Mouse (Mus musculus) heart, adult 2 months (tissue): ENCODE data around the gene Rin3. TPM values are rescaled to one million over a fixed set of nuclear protein-coding genes. Genes with fewer than 3 reads are reported as not detected.
A peak's percentile ranks its signal among the peaks of the same experiment; 100 is the strongest.

ENCODE experiments used
- DNase-seq, 2 experiments: peaks; one replicate each; pipeline ENCODE4 v3.0.0; 2021
- H3K27ac ChIP-seq: fragments of 200-600 bp; 2 replicates; pipeline ENCODE4 v1.8.1; 2022
- H3K27me3 ChIP-seq: fragments of 200-500 bp; 2 replicates; pipeline ENCODE4 v1.6.1; 2012; ENCODE audit warnings: mild to moderate bottlenecking, low read length, inconsistent platforms, mixed read lengths; ENCODE audit not compliant: control insufficient read depth, insufficient read depth
- H3K36me3 ChIP-seq: fragments of 200-500 bp; 2 replicates; pipeline ENCODE4 v1.6.1; 2012; ENCODE audit warnings: low read length, inconsistent platforms; ENCODE audit not compliant: control insufficient read depth, insufficient read depth
- H3K4me1 ChIP-seq: fragments of 200-500 bp; 2 replicates; pipeline ENCODE4 v1.6.1; 2011; ENCODE audit warnings: low read length; ENCODE audit not compliant: control insufficient read depth, insufficient read depth
- H3K4me3 ChIP-seq: fragments of 200-600 bp; 2 replicates; pipeline ENCODE4 v1.8.1; 2022
- H3K79me2 ChIP-seq: fragments of 200-500 bp; replicated peaks from 2 replicates; pipeline ENCODE4 v1.6.1; 2012; ENCODE audit warnings: mild to moderate bottlenecking, inconsistent platforms, low read length, moderate library complexity, mixed read lengths; ENCODE audit not compliant: control insufficient read depth, insufficient read depth
- H3K9ac ChIP-seq: fragments of 200-500 bp; 2 replicates; pipeline ENCODE4 v1.6.1; 2012; ENCODE audit warnings: low read depth, mild to moderate bottlenecking, control low read depth, inconsistent platforms, low read length, mixed read lengths
- CTCF ChIP-seq: fragments of 200-600 bp; IDR thresholded peaks from 2 replicates; pipeline ENCODE4 v1.8.1; 2022; ENCODE audit warnings: antibody characterized with exemption, mild to moderate bottlenecking, moderate library complexity
- EP300 ChIP-seq: fragments of 200-500 bp; IDR thresholded peaks from 2 replicates; pipeline ENCODE4 v1.6.1; 2011; ENCODE audit warnings: low read depth, low read length, control low read depth; ENCODE audit not compliant: insufficient read depth
- POLR2A ChIP-seq: fragments of 200-500 bp; IDR thresholded peaks from 2 replicates; pipeline ENCODE4 v1.6.1; 2011; ENCODE audit warnings: mild to moderate bottlenecking, low read depth, low read length, control low read depth; ENCODE audit not compliant: insufficient read depth
- WGBS: fragments of 180-500 bp; shearing (Covaris S2); methylation state at CpG from one replicate; pipeline ENCODE4 v1.1.7; 2018; 5-methylcytosine and 5-hydroxymethylcytosine counted together
- intact Hi-C: fragments of 180-260 bp; cut with DNase I; formaldehyde crosslinking; loops from one replicate; pipeline ENCODE4 v1.15.1; 2025
- polyA plus RNA-seq: library from polyadenylated mRNA; depleted of rRNA; stranded (reverse); fragments of >200 nt; gene quantifications from 2 replicates; pipeline ENCODE4 v1.2.3, GENCODE M21; 2012
- total RNA-seq, 2 experiments: library from RNA; stranded (reverse); gene quantifications; 2 replicates each; pipeline ENCODE4 v1.2.3; 2021

Gene Rin3
- total and polyA plus RNA-seq, 3 experiments = 10.3 to 25.3 (median 14.7) TPM

GRCm38 (mm10) chr12:102420168-102420890, 137.5 kb downstream of the Rin3 start:
- peaks cover 14% of the 10 kb centered on the region for H3K4me1 ChIP-seq
- no peak overlapping the region for H3K4me3 ChIP-seq
- H3K9ac ChIP-seq = no peak overlapping the region
- 39% methylated on average over 10 of the region's 10 CpGs for whole genome bisulfite sequencing
- intact Hi-C loops = no loop called here
- no peaks in the 10 kb centered on the region for H3K79me2 ChIP-seq
- peak overlapping the region; percentile 18 for H3K27ac ChIP-seq
- peaks cover 8% of the 10 kb centered on the region for H3K36me3 ChIP-seq
- no peak for TF ChIP-seq EP300
- no peak for TF ChIP-seq POLR2A
- TF ChIP-seq CTCF = no peak
- peak in 1 of 2 experiments; percentile 15 for DNase-seq
- H3K27me3 ChIP-seq = no peaks in the 10 kb centered on the region

- Histone ChIP-seq H3K4me1 (peaks cover 8% of the 10 kb centered on the region), H3K4me3 (no peak overlapping the region), H3K27me3 (no peaks in the 10 kb centered on the region), H3K27ac (peak overlapping the region; percentile 73), H3K36me3 (peaks cover 3% of the 10 kb centered on the region), H3K9ac (no peak overlapping the region), H3K79me2 (no peaks in the 10 kb centered on the region)
- WGBS = 29% methylated on average over 6 of the region's 6 CpGs
- DNase-seq = peak; percentile 59 to 84
- no peak for TF ChIP-seq POLR2A
- TF ChIP-seq EP300 = 0 out of 2 replicates have a peak, but pooled peaks have one; percentile 63
- intact Hi-C loops = no loop called here
Measured at GRCm38 (mm10) chr12:102422065-102422464, 139.2 kb downstream of the Rin3 start.

GRCm38 (mm10) chr12:102422623-102423320, 139.9 kb downstream of the Rin3 start:
- H3K79me2 ChIP-seq = no peaks in the 10 kb centered on the region
- intact Hi-C loops = no loop called here
- no peak overlapping the region for H3K9ac ChIP-seq
- H3K27me3 ChIP-seq = no peaks in the 10 kb centered on the region
- peak overlapping the region; percentile 44; the same call in 1 of the 2 replicates for H3K27ac ChIP-seq
- H3K4me3 ChIP-seq = no peak overlapping the region
- WGBS = 82% methylated on average over 11 of the region's 11 CpGs
- DNase-seq = no peak
- peaks cover 3% of the 10 kb centered on the region for H3K36me3 ChIP-seq
- peaks cover 8% of the 10 kb centered on the region for H3K4me1 ChIP-seq
- TF ChIP-seq EP300 (no peak), POLR2A (no peak)

GRCm38 (mm10) chr12:102423625-102424024, 140.8 kb downstream of the Rin3 start:
- intact Hi-C loops = no loop called here
- TF ChIP-seq CTCF (no peak), POLR2A (no peak), EP300 (no peak)
- H3K79me2 ChIP-seq = no peaks in the 10 kb centered on the region
- H3K4me3 ChIP-seq = no peak overlapping the region
- 75% methylated on average over 8 of the region's 8 CpGs for WGBS
- H3K36me3 ChIP-seq = peaks cover 3% of the 10 kb centered on the region
- no peak for DNase-seq
- H3K9ac ChIP-seq = no peak overlapping the region
- no peaks in the 10 kb centered on the region for H3K27me3 ChIP-seq
- H3K27ac ChIP-seq = no peak overlapping the region
- H3K4me1 ChIP-seq = peaks cover 8% of the 10 kb centered on the region

GRCm38 (mm10) chr12:102424456-102424855, 141.6 kb downstream of the Rin3 start:
- no peak overlapping the region for H3K4me3 ChIP-seq
- WGBS = 21% methylated on average over 2 of the region's 2 CpGs
- no peak overlapping the region for H3K9ac ChIP-seq
- H3K36me3 ChIP-seq = peaks cover 3% of the 10 kb centered on the region
- DNase-seq = no peak
- no peaks in the 10 kb centered on the region for H3K27me3 ChIP-seq
- intact Hi-C loops = no loop called here
- TF ChIP-seq POLR2A (no peak), CTCF (no peak), EP300 (no peak)
- H3K79me2 ChIP-seq = no peaks in the 10 kb centered on the region
- H3K27ac ChIP-seq = no peak overlapping the region
- peaks cover 8% of the 10 kb centered on the region for H3K4me1 ChIP-seq

GRCm38 (mm10) chr12:102425048-102425578, 142.3 kb downstream of the Rin3 start:
- Histone ChIP-seq H3K4me3 (no peak overlapping the region), H3K4me1 (peaks cover 8% of the 10 kb centered on the region), H3K36me3 (peaks cover 3% of the 10 kb centered on the region), H3K79me2 (no peaks in the 10 kb centered on the region), H3K9ac (no peak overlapping the region), H3K27me3 (no peaks in the 10 kb centered on the region), H3K27ac (no peak overlapping the region; the same call in 1 of the 2 replicates)
- no peak for DNase-seq
- WGBS = 53% methylated on average over 4 of the region's 4 CpGs
- intact Hi-C loops = no loop called here
- TF ChIP-seq POLR2A (no peak), CTCF (no peak), EP300 (no peak)
